Mouse (Mus musculus) left cerebral cortex, postnatal 10 days (tissue): ENCODE results near the gene Hist1h3f. TPM values are rescaled to one million over a fixed set of nuclear protein-coding genes. Genes with fewer than 3 reads are reported as not detected.
"Not testable (repeated sequence)": the region's sequence is repeated elsewhere in the genome, so short reads cannot be mapped to it uniquely, and the experiment has no call there.

Experiments used
- DNase-seq, 2 experiments: peaks; one replicate each; pipeline ENCODE4 v3.0.0; 2021 to 2022; ENCODE audit warnings: low spot score in 2 of 2, mixed read lengths in 1 of 2; ENCODE audit errors: extremely low spot score in 1 of 2
- intact Hi-C: fragments of 180-260 bp; cut with DNase I; formaldehyde crosslinking; loops from one replicate; pipeline ENCODE4 v1.15.1; 2025
- total RNA-seq, 2 experiments: library from RNA; stranded (reverse); gene quantifications; 2 replicates each; pipeline ENCODE4 v1.2.3; 2021

Hist1h3f gene
- total RNA-seq, 2 experiments from 2014 or later: 22.6 to 23.0 TPM

DNA sequence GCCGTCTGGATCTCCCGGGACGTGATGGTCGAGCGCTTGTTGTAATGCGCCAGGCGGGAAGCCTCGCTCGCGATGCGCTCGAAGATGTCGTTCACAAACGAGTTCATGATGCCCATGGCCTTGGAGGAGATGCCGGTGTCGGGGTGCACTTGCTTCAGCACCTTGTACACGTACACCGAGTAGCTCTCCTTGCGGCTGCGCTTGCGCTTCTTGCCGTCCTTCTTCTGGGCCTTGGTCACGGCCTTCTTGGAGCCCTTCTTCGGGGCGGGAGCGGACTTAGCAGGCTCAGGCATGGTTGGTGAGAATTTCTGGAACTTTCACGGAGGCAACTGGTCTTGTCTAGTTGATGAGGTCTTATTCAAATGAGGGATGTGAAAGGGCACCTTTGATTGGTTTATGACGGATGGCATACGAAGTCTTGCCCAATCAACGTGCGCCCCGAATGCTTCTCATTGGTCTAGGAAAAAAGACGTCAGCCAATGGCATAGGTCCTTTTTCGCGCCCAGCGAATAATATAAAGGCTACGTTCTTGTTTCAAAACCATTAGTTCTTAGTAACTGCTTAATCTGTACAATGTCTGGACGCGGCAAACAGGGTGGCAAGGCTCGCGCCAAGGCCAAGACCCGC, 30.2 kb downstream of the Hist1h3f start, which contains the start of the genes Hist1h2bf and Hist1h2ad:
Gene Hist1h2bf, minus strand, starts transcription at position 299 of the 627 bp plus-strand sequence.
Gene Hist1h2ad, plus strand, starts transcription at position 484 of the 627 bp plus-strand sequence.
- peak; percentile 92 to 98 for DNase-seq
- intact Hi-C loops: not testable (repeated sequence)

DNA sequence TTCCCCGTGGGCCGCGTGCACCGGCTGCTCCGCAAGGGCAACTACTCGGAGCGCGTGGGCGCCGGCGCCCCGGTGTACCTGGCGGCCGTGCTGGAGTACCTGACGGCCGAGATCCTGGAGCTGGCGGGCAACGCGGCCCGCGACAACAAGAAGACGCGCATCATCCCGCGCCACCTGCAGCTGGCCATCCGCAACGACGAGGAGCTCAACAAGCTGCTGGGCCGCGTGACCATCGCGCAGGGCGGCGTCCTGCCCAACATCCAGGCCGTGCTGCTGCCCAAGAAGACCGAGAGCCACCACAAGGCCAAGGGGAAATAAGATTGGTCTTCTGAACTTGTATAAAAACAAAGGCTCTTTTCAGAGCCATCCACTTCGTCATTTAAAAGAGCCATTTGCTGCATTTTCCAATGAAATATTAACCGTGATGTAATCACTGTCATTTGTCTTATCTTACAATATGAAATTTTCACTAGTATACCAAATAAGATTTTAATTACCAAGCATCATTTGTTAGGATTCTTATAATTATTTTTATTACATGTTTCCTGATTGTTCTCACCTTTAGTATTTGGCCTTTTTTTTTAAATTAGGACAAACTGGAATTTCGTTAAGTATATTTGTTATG, 30.8 kb downstream of the Hist1h3f start:
- DNase-seq, intact Hi-C loops: not testable (repeated sequence)

DNA sequence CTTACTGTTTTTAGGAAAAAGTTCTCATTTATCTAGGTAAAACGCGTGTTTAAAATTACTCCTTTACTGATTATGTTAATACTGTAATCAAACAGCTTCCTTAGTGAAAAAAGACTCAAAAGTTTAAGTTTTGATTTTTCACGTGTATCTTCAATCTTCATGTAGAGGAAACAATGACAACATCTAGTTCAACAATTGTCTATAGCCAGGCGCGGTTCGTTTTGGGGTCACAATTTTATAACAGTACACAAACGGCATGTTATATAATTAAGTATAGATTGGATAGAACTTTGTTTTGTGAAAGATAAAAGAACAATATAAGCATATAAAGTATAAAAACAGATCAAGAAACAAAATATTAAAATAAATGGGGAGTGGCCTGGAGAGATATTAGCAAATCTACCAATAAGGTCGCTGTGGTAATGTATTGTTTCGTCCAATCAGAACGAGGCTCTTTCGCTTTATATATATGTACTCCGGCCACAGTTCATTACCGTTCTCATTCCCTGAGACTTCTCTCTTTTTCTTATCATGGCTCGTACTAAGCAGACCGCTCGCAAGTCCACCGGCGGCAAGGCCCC, 31.5 kb downstream of the Hist1h3f start, which contains the start of gene Hist1h3d:
Gene Hist1h3d, plus strand, starts transcription at position 493 of the 581 bp plus-strand sequence.
- intact Hi-C loops: no loop called here
- peak in 1 of 2 experiments; percentile 75 for DNase-seq

DNA sequence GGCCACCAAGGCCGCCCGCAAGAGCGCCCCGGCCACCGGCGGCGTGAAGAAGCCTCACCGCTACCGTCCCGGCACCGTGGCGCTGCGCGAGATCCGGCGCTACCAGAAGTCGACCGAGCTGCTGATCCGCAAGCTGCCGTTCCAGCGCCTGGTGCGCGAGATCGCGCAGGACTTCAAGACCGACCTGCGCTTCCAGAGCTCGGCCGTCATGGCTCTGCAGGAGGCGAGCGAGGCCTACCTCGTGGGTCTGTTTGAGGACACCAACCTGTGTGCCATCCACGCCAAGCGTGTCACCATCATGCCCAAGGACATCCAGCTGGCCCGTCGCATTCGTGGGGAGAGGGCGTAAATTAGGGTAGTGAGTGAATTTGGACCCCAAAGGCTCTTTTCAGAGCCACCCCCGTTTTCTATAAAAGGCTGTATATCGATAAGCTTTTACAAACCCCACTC, 32.0 kb downstream of the Hist1h3f start:
- intact Hi-C loops, DNase-seq: not testable (repeated sequence)

- intact Hi-C loops: no loop called here
- DNase-seq: no peak
Observed at GRCm38 (mm10) chr13:23576351-23576881, 32.6 kb downstream of the Hist1h3f start.

DNA sequence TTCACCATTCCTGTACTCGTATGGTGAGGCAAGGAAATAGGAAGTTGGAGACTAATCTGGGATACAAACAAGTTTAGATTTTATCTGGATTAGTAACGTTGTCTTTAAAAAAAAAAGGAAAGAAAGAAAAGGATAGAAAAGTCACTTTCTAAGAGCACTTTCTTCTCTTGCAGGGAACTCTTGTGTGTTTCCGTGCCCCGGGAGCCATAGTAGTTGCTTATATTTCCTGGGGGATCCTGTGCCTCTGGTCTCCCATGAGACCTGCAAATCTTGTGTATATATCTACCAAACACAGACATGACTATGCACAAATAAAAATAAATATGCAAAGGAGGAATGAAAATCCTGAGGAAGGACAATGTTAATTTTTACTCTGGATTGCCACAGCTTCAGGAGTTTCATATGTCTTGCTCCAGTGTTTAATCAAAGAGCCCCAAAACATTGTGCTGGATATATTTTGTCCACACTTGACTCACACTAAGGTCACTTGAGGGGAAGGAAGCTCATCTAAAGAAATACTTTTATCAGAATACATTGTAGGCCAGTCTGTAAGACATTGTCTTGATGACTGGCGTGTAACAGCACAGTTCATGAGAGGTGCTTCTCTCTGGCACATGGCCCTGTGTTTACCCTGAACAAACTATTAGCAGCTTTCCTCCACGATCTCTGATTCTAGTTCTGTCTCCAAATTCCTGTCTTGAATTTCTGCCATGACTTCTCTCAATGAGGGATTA, 33.2 kb downstream of the Hist1h3f start:
- intact Hi-C loops: no loop called here
- DNase-seq: no peak

DNA sequence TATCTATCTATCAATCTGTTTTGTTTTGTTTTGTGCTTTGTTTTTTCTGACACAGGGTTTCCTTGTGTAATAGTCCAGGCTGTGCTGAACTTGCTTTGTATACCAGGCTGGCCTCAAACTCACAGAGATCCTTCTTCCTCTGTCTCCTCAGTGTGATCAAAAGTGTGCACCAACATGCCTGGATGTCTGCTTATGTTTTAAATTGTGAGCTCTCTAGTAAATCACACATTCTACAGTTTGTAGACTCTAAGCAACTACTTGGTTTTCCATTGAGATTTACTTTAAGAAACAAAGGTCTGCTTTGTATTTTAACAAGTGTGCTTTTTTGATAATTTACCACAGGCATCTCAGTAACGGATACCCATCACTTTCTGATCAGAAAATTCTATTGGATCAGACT, 34.0 kb downstream of the Hist1h3f start:
- intact Hi-C loops: no loop called here
- DNase-seq: no peak

DNA sequence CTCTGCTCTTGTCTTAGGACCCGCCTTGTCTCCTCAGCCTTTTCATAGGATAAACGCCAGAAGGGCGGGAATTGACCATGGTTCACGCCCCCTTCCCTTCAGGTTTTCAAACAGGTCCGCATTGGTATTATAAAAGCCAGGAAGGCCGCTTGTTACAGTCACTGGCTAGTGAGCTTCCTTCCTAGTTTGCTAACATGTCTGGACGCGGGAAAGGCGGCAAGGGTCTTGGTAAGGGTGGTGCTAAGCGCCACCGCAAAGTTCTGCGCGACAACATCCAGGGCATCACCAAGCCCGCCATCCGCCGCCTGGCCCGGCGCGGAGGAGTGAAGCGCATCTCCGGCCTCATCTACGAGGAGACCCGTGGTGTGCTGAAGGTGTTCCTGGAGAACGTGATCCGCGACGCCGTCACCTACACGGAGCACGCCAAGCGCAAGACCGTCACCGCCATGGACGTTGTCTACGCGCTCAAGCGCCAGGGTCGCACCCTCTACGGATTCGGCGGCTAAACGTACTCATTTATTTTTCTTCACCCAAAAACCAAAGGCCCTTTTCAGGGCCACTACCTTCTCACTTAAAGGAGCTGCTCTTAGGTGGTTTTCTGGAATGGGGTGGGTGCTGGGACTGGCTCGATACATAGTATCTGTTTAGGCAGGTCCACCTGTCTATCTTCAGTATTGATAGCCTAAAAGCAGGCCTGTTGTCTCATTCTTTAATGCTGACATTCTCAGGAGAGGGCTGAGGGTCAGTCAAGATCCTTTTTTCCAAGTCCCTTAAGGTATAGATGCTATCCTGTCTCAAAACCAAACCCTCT, 37.8 kb downstream of the Hist1h3f start, which contains the start of gene Hist1h4d:
Gene Hist1h4d, plus strand, starts transcription at position 191 of the 811 bp plus-strand sequence.
- peak; percentile 93 to 99 for DNase-seq
- intact Hi-C loops: loop anchor here (5.0 kb wide), 2 partner anchors 101 to 156 kb away; partner anchors contain the start of genes Hist1h1c, Hist1h2ac and Hist1h2bc

GRCm38 (mm10) chr13:23582219-23583056, 38.6 kb downstream of the Hist1h3f start:
- DNase-seq: no peak
- intact Hi-C loops: loop anchor here (5.0 kb wide), 2 partner anchors 100 to 155 kb away; partner anchors contain the start of genes Hist1h1c, Hist1h2ac and Hist1h2bc

DNA sequence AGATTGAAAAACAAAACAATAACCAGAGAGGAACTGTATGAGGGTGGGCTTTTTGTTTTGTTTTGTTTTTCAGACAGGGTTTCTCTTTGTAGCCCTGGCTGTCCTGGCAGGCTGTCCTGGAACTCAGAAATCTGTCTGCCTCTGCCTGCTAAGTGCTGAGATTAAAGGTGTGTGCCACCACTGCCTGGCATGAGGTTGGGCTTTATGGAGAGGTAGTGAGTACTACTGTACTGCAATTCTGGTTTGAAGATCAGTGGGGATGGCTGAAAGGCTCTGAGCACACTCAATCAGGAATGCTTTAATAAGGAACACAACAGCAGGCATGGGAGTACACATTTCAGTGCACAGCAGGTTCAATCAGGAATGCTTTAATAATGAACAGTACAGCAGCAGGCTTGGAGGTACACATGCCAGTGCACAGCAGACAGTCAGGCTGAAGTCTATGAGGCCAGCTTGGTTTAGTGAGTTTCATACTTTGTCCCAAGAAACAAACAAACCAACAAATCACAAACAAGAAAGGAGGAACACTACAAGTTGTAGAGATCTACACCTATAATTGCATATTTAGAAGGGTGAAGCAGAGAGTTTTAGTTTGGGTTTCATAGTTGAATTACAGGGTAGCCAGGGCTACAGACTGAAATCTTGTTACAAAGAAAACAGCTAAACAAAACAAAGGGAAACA, 39.7 kb downstream of the Hist1h3f start:
- DNase-seq: no peak
- intact Hi-C loops: loop anchor here (5.0 kb wide), 2 partner anchors 99 to 154 kb away; partner anchors contain the start of genes Hist1h1c, Hist1h2ac and Hist1h2bc

GRCm38 (mm10) chr13:23584331-23584730, 40.5 kb downstream of the Hist1h3f start:
- intact Hi-C loops: loop anchor here (5.0 kb wide), 2 partner anchors 98 to 153 kb away; partner anchors contain the start of genes Hist1h1c, Hist1h2ac and Hist1h2bc
- DNase-seq: no peak

DNA sequence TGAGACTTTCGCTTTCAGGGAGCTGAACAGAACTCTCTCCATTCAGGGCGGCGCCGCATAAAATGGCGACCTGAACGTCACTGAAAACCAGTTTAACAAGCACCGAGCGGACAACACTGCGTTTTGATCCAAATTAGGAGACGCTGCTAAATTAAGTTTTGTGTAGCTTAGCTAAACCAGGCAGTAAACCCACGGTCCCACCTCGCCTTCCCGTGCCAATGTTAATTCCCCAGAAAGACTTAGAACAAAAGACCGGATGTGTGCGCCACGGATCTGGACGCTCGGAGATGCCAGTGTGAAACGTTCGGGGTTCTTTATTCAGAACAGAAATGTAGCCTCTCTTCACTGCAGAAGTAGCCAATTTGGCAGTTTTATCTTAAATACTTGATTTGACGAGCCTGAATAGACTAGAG, 41.2 kb downstream of the Hist1h3f start:
- peak; percentile 44 to 76 for DNase-seq
- intact Hi-C loops: no loop called here

DNA sequence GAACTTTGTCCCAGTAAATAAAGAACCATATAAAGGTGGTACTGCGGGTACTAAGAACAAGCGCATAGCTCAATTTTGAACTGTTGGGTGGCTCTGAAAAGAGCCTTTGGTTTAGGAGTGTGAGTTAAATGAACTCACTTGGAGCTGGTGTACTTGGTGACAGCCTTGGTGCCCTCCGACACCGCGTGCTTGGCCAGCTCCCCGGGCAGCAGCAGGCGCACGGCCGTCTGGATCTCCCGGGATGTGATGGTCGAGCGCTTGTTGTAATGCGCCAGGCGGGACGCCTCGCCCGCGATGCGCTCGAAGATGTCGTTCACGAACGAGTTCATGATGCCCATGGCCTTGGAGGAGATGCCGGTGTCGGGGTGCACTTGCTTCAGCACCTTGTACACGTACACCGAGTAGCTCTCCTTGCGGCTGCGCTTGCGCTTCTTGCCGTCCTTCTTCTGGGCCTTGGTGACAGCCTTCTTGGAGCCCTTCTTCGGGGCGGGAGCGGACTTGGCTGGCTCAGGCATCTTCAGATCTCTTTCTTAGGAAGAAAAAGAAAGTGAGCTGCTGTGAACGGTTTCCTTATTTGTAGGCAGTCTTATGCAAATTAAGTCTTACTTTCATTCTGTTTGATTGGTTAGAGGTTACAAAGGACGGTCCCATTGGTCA, 41.7 kb downstream of the Hist1h3f start:
- DNase-seq: peak; percentile 71 to 84
- intact Hi-C loops: not testable (repeated sequence)

DNA sequence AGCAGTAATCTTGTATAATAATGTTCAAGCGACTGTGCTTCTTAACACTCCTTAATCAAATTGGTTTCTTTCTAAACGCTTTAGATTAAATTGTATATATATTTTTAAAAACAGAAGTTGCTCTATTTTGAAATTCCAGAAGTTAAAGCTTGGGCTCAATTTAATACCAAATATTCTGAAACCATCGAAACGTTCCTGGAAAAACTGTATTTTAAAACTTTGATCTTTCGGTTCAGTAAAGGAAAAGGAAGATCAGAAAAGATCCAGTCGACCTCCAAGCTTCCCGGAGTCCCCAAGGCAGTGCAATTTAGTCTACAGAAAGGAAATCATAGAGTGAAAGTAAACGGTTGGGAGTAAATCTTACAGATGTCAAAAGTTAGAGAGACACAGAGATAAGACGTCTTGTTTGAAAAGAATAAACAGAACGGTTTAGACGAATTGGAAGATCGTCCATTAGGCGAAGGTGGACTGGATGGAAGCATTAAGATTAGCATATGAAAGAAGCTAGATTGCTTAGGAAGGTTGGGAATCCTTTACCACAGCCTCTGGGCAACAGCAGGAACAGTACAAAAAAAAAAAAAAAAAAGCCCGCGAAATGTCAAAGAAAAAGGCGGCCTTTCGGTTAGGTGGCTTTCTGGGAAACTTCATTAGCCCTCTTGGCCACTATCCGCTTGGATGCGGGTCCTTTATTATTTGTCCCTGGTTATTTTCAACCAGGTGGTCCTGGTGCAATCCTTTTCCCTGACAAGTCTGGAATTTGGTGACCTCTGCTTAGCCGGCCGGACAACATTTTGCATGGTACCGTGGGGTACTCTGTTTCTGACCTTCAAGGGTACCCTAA, 42.5 kb downstream of the Hist1h3f start:
- DNase-seq: no peak
- intact Hi-C loops: no loop called here

DNA sequence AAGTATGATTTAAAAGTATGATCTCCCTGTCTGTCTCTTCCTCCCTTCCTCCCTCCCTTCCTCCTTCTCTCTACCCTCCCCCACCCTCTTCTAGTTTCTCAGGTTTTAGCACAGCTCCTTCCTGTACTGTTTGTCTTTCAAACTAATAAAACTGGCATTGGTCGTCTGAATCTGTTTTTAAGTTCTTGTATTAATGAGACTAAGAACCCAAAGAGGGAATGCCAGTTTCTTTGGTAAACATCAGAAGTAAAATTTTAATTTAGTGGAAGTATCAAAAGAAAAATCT, 43.0 kb downstream of the Hist1h3f start:
- intact Hi-C loops: no loop called here
- no peak for DNase-seq
